Mouse (Mus musculus): ENCODE data around the gene Etnk1. TPM values are rescaled to one million over a fixed set of nuclear protein-coding genes. Genes with fewer than 3 reads are reported as not detected.

Etnk1 gene
- total and polyA plus RNA-seq, 3 experiments, result 29.9 to 37.0 (median 33.6) TPM

- Histone ChIP-seq H3K27me3 (ENCODE audit: control insufficient read depth in 1 of 2, insufficient read depth in 2 of 2, low read length in 2 of 2) (no peaks in the 10 kb centered on the region), H3K4me1 (ENCODE audit: control insufficient read depth in 1 of 2, insufficient read depth in 2 of 2, low read length in 2 of 2) (no peaks in the 10 kb centered on the region), H3K36me3 (ENCODE audit: control insufficient read depth in 1 of 2, insufficient read depth in 2 of 2, low read length in 2 of 2) (peaks cover 0 to 28% of the 10 kb centered on the region in 2 experiments; a peak in 2 of 4 replicates), H3K9me3 (replicated peaks; ENCODE audit: insufficient read depth, low read length) (no peaks in the 10 kb centered on the region), H3K27ac (ENCODE audit: control insufficient read depth, low read depth, low read length) (no peak overlapping the region), H3K4me3 (ENCODE audit: control insufficient read depth in 1 of 2, insufficient read depth in 1 of 2, low read depth in 2 of 2, low read length in 2 of 2) (no peak overlapping the region), H3K9ac (ENCODE audit: control insufficient read depth, low read depth, low read length, poor library complexity, severe bottlenecking) (no peak overlapping the region), H3K79me2 (ENCODE audit: control insufficient read depth, insufficient read depth, low read length, poor library complexity) (peaks cover 27% of the 10 kb centered on the region)
- TF ChIP-seq ZMIZ1 (IDR thresholded peaks at IDR 0.05; ENCODE audit: low read depth, low read length) (no peak), MEF2A (IDR thresholded peaks at IDR 0.05; ENCODE audit: extremely low read depth, insufficient replicate concordance, low read depth, low read length, poor library complexity, severe bottlenecking) (no peak), POLR2AphosphoS5 (IDR thresholded peaks at IDR 0.05; ENCODE audit: borderline replicate concordance, low read depth, low read length) (no peak), ELF1 (IDR thresholded peaks at IDR 0.05; ENCODE audit: low read depth, low read length) (no peak), MYC (IDR thresholded peaks at IDR 0.05; ENCODE audit: low read depth, low read length) (no peak), GATA1 (IDR thresholded peaks at IDR 0.05; ENCODE audit: low read depth, low read length) (no peak), HCFC1 (IDR thresholded peaks at IDR 0.05; ENCODE audit: low read depth, low read length) (no peak), TBP (IDR thresholded peaks at IDR 0.05; ENCODE audit: low read depth, low read length) (no peak), MAZ (IDR thresholded peaks at IDR 0.05; ENCODE audit: low read depth, low read length) (no peak), ETS1 (IDR thresholded peaks at IDR 0.05; ENCODE audit: low read depth, low read length) (no peak), NELFE (IDR thresholded peaks at IDR 0.05; ENCODE audit: low read depth, low read length) (no peak), CHD1 (IDR thresholded peaks at IDR 0.05; ENCODE audit: low read depth, low read length) (no peak), MXI1 (IDR thresholded peaks at IDR 0.05; ENCODE audit: low read depth, low read length) (no peak)
- no peak for DNase-seq (ENCODE audit: low read depth, low spot score)
These were observed 12.7 kb downstream of the Etnk1 start for GRCm38 (mm10) chr6:143179733-143180132.

GRCm38 (mm10) chr6:143180511-143180910 is 13.5 kb downstream of the Etnk1 start:
- Histone ChIP-seq H3K4me1 (ENCODE audit: control insufficient read depth in 1 of 2, insufficient read depth in 2 of 2, low read length in 2 of 2) (no peaks in the 10 kb centered on the region), H3K79me2 (ENCODE audit: control insufficient read depth, insufficient read depth, low read length, poor library complexity) (peaks cover 21% of the 10 kb centered on the region), H3K36me3 (ENCODE audit: control insufficient read depth in 1 of 2, insufficient read depth in 2 of 2, low read length in 2 of 2) (peaks cover 0 to 28% of the 10 kb centered on the region in 2 experiments; a peak in 2 of 4 replicates), H3K9ac (ENCODE audit: control insufficient read depth, low read depth, low read length, poor library complexity, severe bottlenecking) (no peak overlapping the region), H3K4me3 (ENCODE audit: control insufficient read depth in 1 of 2, insufficient read depth in 1 of 2, low read depth in 2 of 2, low read length in 2 of 2) (no peak overlapping the region), H3K27ac (ENCODE audit: control insufficient read depth, low read depth, low read length) (no peak overlapping the region), H3K27me3 (ENCODE audit: control insufficient read depth in 1 of 2, insufficient read depth in 2 of 2, low read length in 2 of 2) (no peaks in the 10 kb centered on the region), H3K9me3 (replicated peaks; ENCODE audit: insufficient read depth, low read length) (no peaks in the 10 kb centered on the region)
- TF ChIP-seq USF2 (IDR thresholded peaks at IDR 0.05; ENCODE audit: borderline replicate concordance in 1 of 2, insufficient read depth in 1 of 2, low read depth in 1 of 2, low read length in 2 of 2) (no peak), TBP (IDR thresholded peaks at IDR 0.05; ENCODE audit: low read depth, low read length) (no peak)
- no peak for DNase-seq (ENCODE audit: low read depth, low spot score)

- Histone ChIP-seq H3K79me2 (ENCODE audit: control insufficient read depth, insufficient read depth, low read length, poor library complexity) (0 out of 2 replicates have a peak, but pooled peaks cover 1% of the 10 kb centered on the region), H3K4me1 (ENCODE audit: control insufficient read depth in 1 of 2, insufficient read depth in 2 of 2, low read length in 2 of 2) (no peaks in the 10 kb centered on the region), H3K27me3 (ENCODE audit: control insufficient read depth in 1 of 2, insufficient read depth in 2 of 2, low read length in 2 of 2) (no peaks in the 10 kb centered on the region), H3K27ac (ENCODE audit: control insufficient read depth, low read depth, low read length) (no peak overlapping the region), H3K36me3 (ENCODE audit: control insufficient read depth in 1 of 2, insufficient read depth in 2 of 2, low read length in 2 of 2) (peaks cover 0 to 36% of the 10 kb centered on the region in 2 experiments; a peak in 2 of 4 replicates), H3K4me3 (ENCODE audit: control insufficient read depth in 1 of 2, insufficient read depth in 1 of 2, low read depth in 2 of 2, low read length in 2 of 2) (no peak overlapping the region), H3K9me3 (replicated peaks; ENCODE audit: insufficient read depth, low read length) (no peaks in the 10 kb centered on the region), H3K9ac (ENCODE audit: control insufficient read depth, low read depth, low read length, poor library complexity, severe bottlenecking) (no peak overlapping the region)
- no peak for DNase-seq (ENCODE audit: low read depth, low spot score)
- TF ChIP-seq SMC3 (IDR thresholded peaks at IDR 0.05; ENCODE audit: low read depth, low read length), result no peak
- no peak for TF ChIP-seq MAFK (IDR thresholded peaks at IDR 0.05; ENCODE audit: borderline replicate concordance, low read depth, low read length)
- no peak for TF ChIP-seq EP300 (IDR thresholded peaks at IDR 0.05; ENCODE audit: low read depth in 1 of 2, low read length in 2 of 2)
- TF ChIP-seq MAX (IDR thresholded peaks at IDR 0.05; ENCODE audit: low read length), result no peak
- no peak for TF ChIP-seq POLR2AphosphoS2 (IDR thresholded peaks at IDR 0.05; ENCODE audit: low read length)
- TF ChIP-seq NELFE (IDR thresholded peaks at IDR 0.05; ENCODE audit: low read depth, low read length), result no peak
- no peak for TF ChIP-seq TAL1 (IDR thresholded peaks at IDR 0.05; ENCODE audit: low read length)
- no peak for TF ChIP-seq UBTF (IDR thresholded peaks at IDR 0.05; ENCODE audit: borderline replicate concordance, insufficient read depth, low read depth, low read length)
- no peak for TF ChIP-seq POLR2AphosphoS5 (IDR thresholded peaks at IDR 0.05; ENCODE audit: borderline replicate concordance, low read depth, low read length)
- no peak for TF ChIP-seq USF2 (IDR thresholded peaks at IDR 0.05; ENCODE audit: borderline replicate concordance in 1 of 2, insufficient read depth in 1 of 2, low read depth in 1 of 2, low read length in 2 of 2)
- TF ChIP-seq GATA1 (IDR thresholded peaks at IDR 0.05; ENCODE audit: low read depth, low read length), result no peak
- no peak for TF ChIP-seq RCOR1 (IDR thresholded peaks at IDR 0.05; ENCODE audit: low read depth, low read length)
- no peak for TF ChIP-seq CTCF (IDR thresholded peaks at IDR 0.05 in 2 of 3, conservative IDR thresholded peaks at IDR 0.05 in 1 of 3; ENCODE audit: control insufficient read depth in 1 of 3, insufficient read depth in 1 of 3, low read depth in 2 of 3, low read length in 3 of 3, poor library complexity in 1 of 3, severe bottlenecking in 1 of 3)
- TF ChIP-seq MEF2A (IDR thresholded peaks at IDR 0.05; ENCODE audit: extremely low read depth, insufficient replicate concordance, low read depth, low read length, poor library complexity, severe bottlenecking), result no peak
- no peak for TF ChIP-seq MAZ (IDR thresholded peaks at IDR 0.05; ENCODE audit: low read depth, low read length)
- TF ChIP-seq CHD1 (IDR thresholded peaks at IDR 0.05; ENCODE audit: low read depth, low read length), result no peak
- no peak for TF ChIP-seq ETS1 (IDR thresholded peaks at IDR 0.05; ENCODE audit: low read depth, low read length)
- no peak for TF ChIP-seq RAD21 (IDR thresholded peaks at IDR 0.05; ENCODE audit: low read depth, low read length)
These were observed 17.1 kb downstream of the Etnk1 start for GRCm38 (mm10) chr6:143184099-143184498.

All from MEL (cell line).